Mouse (Mus musculus) spleen, postnatal 36 days (tissue): ENCODE results near the gene Cnnm4.
"Not testable (repeated sequence)": the region's sequence is repeated elsewhere in the genome, so short reads cannot be mapped to it uniquely, and the experiment has no call there.

Source experiments
- DNase-seq, 2 experiments: peaks; one replicate each; pipeline ENCODE4 v3.0.0; 2022; ENCODE audit warnings: low spot score in 2 of 2, mixed read lengths in 1 of 2

Cnnm4 gene

GRCm38 (mm10) chr1:36513718-36514117, 42.3 kb downstream of the Cnnm4 start:
- no peak for DNase-seq

- DNase-seq = no peak
Measured at GRCm38 (mm10) chr1:36518259-36518658, 46.8 kb downstream of the Cnnm4 start.

GRCm38 (mm10) chr1:36519626-36520025, 48.2 kb downstream of the Cnnm4 start:
- DNase-seq = no peak

GRCm38 (mm10) chr1:36522210-36522609, 50.8 kb downstream of the Cnnm4 start:
- DNase-seq = no peak

GRCm38 (mm10) chr1:36523332-36524013, 52.1 kb downstream of the Cnnm4 start:
- no peak for DNase-seq

GRCm38 (mm10) chr1:36524058-36524457, 52.6 kb downstream of the Cnnm4 start:
- DNase-seq = no peak

- no peak for DNase-seq
Measured at GRCm38 (mm10) chr1:36525774-36526173, 54.4 kb downstream of the Cnnm4 start.

GRCm38 (mm10) chr1:36526903-36527302, 55.5 kb downstream of the Cnnm4 start:
- no peak for DNase-seq

- no peak for DNase-seq
Measured at GRCm38 (mm10) chr1:36528351-36528750, 56.9 kb downstream of the Cnnm4 start.

GRCm38 (mm10) chr1:36529274-36529673, 57.9 kb downstream of the Cnnm4 start:
- DNase-seq = no peak

- no peak for DNase-seq
Measured at GRCm38 (mm10) chr1:36529875-36530274, 58.5 kb downstream of the Cnnm4 start.

GRCm38 (mm10) chr1:36530485-36530884, 59.1 kb downstream of the Cnnm4 start:
- no peak for DNase-seq

- no peak for DNase-seq
Measured at GRCm38 (mm10) chr1:36530962-36531361, 59.5 kb downstream of the Cnnm4 start.

GRCm38 (mm10) chr1:36531461-36531860, 60.0 kb downstream of the Cnnm4 start:
- DNase-seq = no peak

- DNase-seq = no peak
Measured at GRCm38 (mm10) chr1:36533546-36533945, 62.1 kb downstream of the Cnnm4 start.

GRCm38 (mm10) chr1:36534595-36535058, 63.2 kb downstream of the Cnnm4 start:
- no peak for DNase-seq

- DNase-seq = no peak
Measured at GRCm38 (mm10) chr1:36535477-36536396, 64.3 kb downstream of the Cnnm4 start.

- DNase-seq = no peak
Measured at GRCm38 (mm10) chr1:36536397-36536728, 64.9 kb downstream of the Cnnm4 start.

- not testable (repeated sequence) for DNase-seq
Measured at GRCm38 (mm10) chr1:36536783-36537182, 65.4 kb downstream of the Cnnm4 start, which contains the start of gene Ankrd23. Gene Ankrd23 (minus strand): TSS chr1:36536883.

- no peak for DNase-seq
Measured at GRCm38 (mm10) chr1:36538727-36539126, 67.3 kb downstream of the Cnnm4 start.

GRCm38 (mm10) chr1:36539186-36539585, 67.8 kb downstream of the Cnnm4 start, which contains the start of gene Gm42417:
Gene Gm42417 (minus strand): TSS chr1:36539429.
- no peak for DNase-seq

GRCm38 (mm10) chr1:36540132-36540531, 68.7 kb downstream of the Cnnm4 start:
- no peak for DNase-seq

- no peak for DNase-seq
Measured at GRCm38 (mm10) chr1:36540807-36541206, 69.4 kb downstream of the Cnnm4 start.
